Mouse (Mus musculus) liver, adult 2 months (tissue): ENCODE measurements around the gene Slc44a2. TPM values are rescaled to one million over a fixed set of nuclear protein-coding genes. Genes with fewer than 3 reads are reported as not detected.
"Not testable (repeated sequence)": the region's sequence is repeated elsewhere in the genome, so short reads cannot be mapped to it uniquely, and the experiment has no call there.

ENCODE experiments used
- DNase-seq: peaks from one replicate; pipeline ENCODE4 v3.0.0-alpha.2; 2011; ENCODE audit warnings: low read depth, low spot score; ENCODE audit errors: extremely low read depth
- H3K27ac ChIP-seq: fragments of 200-500 bp; replicated peaks from 2 replicates; pipeline ENCODE4 v1.5.1; 2012; ENCODE audit warnings: low read depth, mild to moderate bottlenecking, control low read depth, inconsistent platforms, low read length; ENCODE audit not compliant: insufficient read depth
- H3K27me3 ChIP-seq: fragments of 200-500 bp; 2 replicates; pipeline ENCODE4 v1.6.1; 2012; ENCODE audit warnings: mild to moderate bottlenecking, moderate library complexity, low read length, inconsistent platforms; ENCODE audit not compliant: control insufficient read depth, insufficient read depth
- H3K36me3 ChIP-seq: fragments of 200-500 bp; 2 replicates; pipeline ENCODE4 v1.6.1; 2012; ENCODE audit warnings: low read length, inconsistent platforms; ENCODE audit not compliant: control insufficient read depth, insufficient read depth
- H3K4me1 ChIP-seq: fragments of 200-500 bp; 2 replicates; pipeline ENCODE4 v1.6.1; 2011; ENCODE audit warnings: low read length; ENCODE audit not compliant: control insufficient read depth, insufficient read depth
- H3K4me3 ChIP-seq: fragments of 200-500 bp; 2 replicates; pipeline ENCODE4 v1.5.1; 2011; ENCODE audit warnings: low read depth, mild to moderate bottlenecking, control low read depth, low read length, moderate library complexity; ENCODE audit not compliant: insufficient read depth
- H3K79me2 ChIP-seq: fragments of 200-500 bp; 2 replicates; pipeline ENCODE4 v1.6.1; 2012; ENCODE audit warnings: inconsistent platforms, mild to moderate bottlenecking, low read length, moderate library complexity; ENCODE audit not compliant: control insufficient read depth, insufficient read depth
- H3K9ac ChIP-seq: fragments of 200-500 bp; 2 replicates; pipeline ENCODE4 v1.6.1; 2012; ENCODE audit warnings: low read depth, mild to moderate bottlenecking, control low read depth, inconsistent platforms, low read length
- CTCF ChIP-seq: fragments of 200-500 bp; IDR thresholded peaks from 2 replicates; pipeline ENCODE4 v1.5.1; 2011; ENCODE audit warnings: low read depth, low read length, control low read depth
- POLR2A ChIP-seq: fragments of 200-500 bp; IDR thresholded peaks from 2 replicates; pipeline ENCODE4 v1.6.1; 2011; ENCODE audit warnings: low read length, control low read depth; ENCODE audit not compliant: insufficient read depth; ENCODE audit errors: extremely low read depth
- whole genome bisulfite sequencing: fragments of 180-500 bp; shearing (Covaris S2); methylation state at CpG from one replicate; pipeline ENCODE4 v1.1.7; 2018; 5-methylcytosine and 5-hydroxymethylcytosine counted together
- polyA plus RNA-seq: library from polyadenylated mRNA; depleted of rRNA; stranded (reverse); fragments of >200 nt; gene quantifications from 2 replicates; pipeline ENCODE4 v1.2.3, GENCODE M21; 2012
- total RNA-seq: library from RNA; depleted of rRNA; stranded (reverse); fragments of >200 nt; gene quantifications from 2 replicates; pipeline ENCODE4 v1.2.3, GENCODE M21; 2014

Gene Slc44a2
- total and polyA plus RNA-seq, 2 experiments: 3.8 to 5.8 TPM

- Histone ChIP-seq H3K36me3 (no peaks in the 10 kb centered on the region), H3K4me3 (peak within 1 kb of the TSS; percentile 68), H3K27me3 (no peaks in the 10 kb centered on the region), H3K27ac (peak within 1 kb of the TSS; percentile 56), H3K79me2 (peaks cover 6% of the 10 kb centered on the region), H3K9ac (peak within 1 kb of the TSS; percentile 87), H3K4me1 (peaks cover 5% of the 10 kb centered on the region)
- TF ChIP-seq POLR2A (0 out of 2 replicates have a peak, but pooled peaks have one; percentile 38), CTCF (peak; percentile 70)
- WGBS: under 1% methylated on average over 51 of the region's 51 CpGs
- DNase-seq: peak; percentile 99
Measured at GRCm38 (mm10) chr9:21291022-21291787, 29.3 kb upstream of the Slc44a2 start, which contains the start of gene Cdkn2d. Cdkn2d (minus strand) TSS chr9:21291407.

- not testable (repeated sequence) for H3K4me3 ChIP-seq
Measured at GRCm38 (mm10) chr9:21291868-21292267, 28.6 kb upstream of the Slc44a2 start.

GRCm38 (mm10) chr9:21292271-21292670 is 28.2 kb upstream of the Slc44a2 start:
- Histone ChIP-seq H3K4me1 (no peaks in the 10 kb centered on the region), H3K36me3 (no peaks in the 10 kb centered on the region), H3K9ac (no peak overlapping the region), H3K27ac (no peak overlapping the region), H3K79me2 (peaks cover 3% of the 10 kb centered on the region; the same call in 1 of the 2 replicates), H3K4me3 (no peak overlapping the region), H3K27me3 (no peaks in the 10 kb centered on the region)
- DNase-seq: no peak
- WGBS: 94% methylated on average over 3 of the region's 3 CpGs
- TF ChIP-seq POLR2A (no peak), CTCF (no peak)

More at GRCm38 (mm10) chr9:21291868-21292267, 28.6 kb upstream of the Slc44a2 start:
- not testable (repeated sequence) for H3K36me3 ChIP-seq, H3K79me2 ChIP-seq, DNase-seq, H3K27ac ChIP-seq, H3K27me3 ChIP-seq, H3K4me1 ChIP-seq, H3K9ac ChIP-seq
- WGBS: 12% methylated on average over 7 of the region's 7 CpGs

GRCm38 (mm10) chr9:21299014-21299413 is 21.5 kb upstream of the Slc44a2 start:
- no peak for DNase-seq
- no peaks in the 10 kb centered on the region for H3K36me3 ChIP-seq
- no peak for TF ChIP-seq POLR2A
- no peak for TF ChIP-seq CTCF
- no peaks in the 10 kb centered on the region for H3K27me3 ChIP-seq
- no peak overlapping the region for H3K27ac ChIP-seq
- no peaks in the 10 kb centered on the region for H3K4me1 ChIP-seq
- no peaks in the 10 kb centered on the region for H3K79me2 ChIP-seq
- H3K4me3 ChIP-seq: no peak overlapping the region
- no peak overlapping the region for H3K9ac ChIP-seq
- WGBS: 88% methylated on average over 10 of the region's 10 CpGs

- 78% methylated on average over 7 of the region's 7 CpGs for WGBS
- no peaks in the 10 kb centered on the region for H3K79me2 ChIP-seq
- no peak for DNase-seq
- H3K9ac ChIP-seq: no peak overlapping the region
- no peaks in the 10 kb centered on the region for H3K27me3 ChIP-seq
- no peak for TF ChIP-seq CTCF
- TF ChIP-seq POLR2A: no peak
- no peak overlapping the region for H3K4me3 ChIP-seq
- H3K27ac ChIP-seq: no peak overlapping the region
- H3K36me3 ChIP-seq: no peaks in the 10 kb centered on the region
- no peaks in the 10 kb centered on the region for H3K4me1 ChIP-seq
Measured at GRCm38 (mm10) chr9:21305065-21305464, 15.4 kb upstream of the Slc44a2 start.

GRCm38 (mm10) chr9:21309150-21309741 is 11.3 kb upstream of the Slc44a2 start:
- WGBS: 76% methylated on average over 15 of the region's 15 CpGs
- Histone ChIP-seq H3K27ac (no peak overlapping the region), H3K27me3 (peaks cover 6% of the 10 kb centered on the region), H3K36me3 (no peaks in the 10 kb centered on the region), H3K4me3 (no peak overlapping the region), H3K4me1 (no peaks in the 10 kb centered on the region), H3K79me2 (no peaks in the 10 kb centered on the region), H3K9ac (no peak overlapping the region)
- DNase-seq: no peak
- TF ChIP-seq CTCF: no peak
- no peak for TF ChIP-seq POLR2A
